Mouse (Mus musculus) fat pad, adult 2 months (tissue): ENCODE data around the gene Gm20388.
"Not testable (repeated sequence)": the region's sequence is repeated elsewhere in the genome, so short reads cannot be mapped to it uniquely, and the experiment has no call there.

Experiments
- DNase-seq: peaks from one replicate; pipeline ENCODE4 v3.0.0-alpha.2; 2011; ENCODE audit warnings: low read depth, low spot score; ENCODE audit errors: extremely low read depth

Gm20388 gene

GRCm38 (mm10) chr8:123791101-123791844 is 3880.6 kb downstream of the Gm20388 start:
- DNase-seq, result no peak

- DNase-seq, result no peak
These were observed 3881.2 kb downstream of the Gm20388 start for GRCm38 (mm10) chr8:123791845-123792225.

- DNase-seq, result no peak
These were observed 3883.3 kb downstream of the Gm20388 start for GRCm38 (mm10) chr8:123793900-123794299.

GRCm38 (mm10) chr8:123794766-123795165 is 3884.1 kb downstream of the Gm20388 start:
- DNase-seq, result no peak

GRCm38 (mm10) chr8:123796758-123797157 is 3886.1 kb downstream of the Gm20388 start:
- no peak for DNase-seq

- no peak for DNase-seq
These were observed 3887.3 kb downstream of the Gm20388 start for GRCm38 (mm10) chr8:123797928-123798327.

- DNase-seq, result no peak
These were observed 3888.8 kb downstream of the Gm20388 start for GRCm38 (mm10) chr8:123799434-123799833.

GRCm38 (mm10) chr8:123799885-123800284 is 3889.2 kb downstream of the Gm20388 start:
- no peak for DNase-seq

- no peak for DNase-seq
These were observed 3890.2 kb downstream of the Gm20388 start for GRCm38 (mm10) chr8:123800867-123801266.

- no peak for DNase-seq
These were observed 3890.9 kb downstream of the Gm20388 start for GRCm38 (mm10) chr8:123801538-123801937.

GRCm38 (mm10) chr8:123803639-123804038 is 3893.0 kb downstream of the Gm20388 start:
- no peak for DNase-seq

- no peak for DNase-seq
These were observed 3893.9 kb downstream of the Gm20388 start for GRCm38 (mm10) chr8:123804586-123804985.

GRCm38 (mm10) chr8:123805209-123805717 is 3894.6 kb downstream of the Gm20388 start:
- DNase-seq, result no peak

- DNase-seq, result no peak
These were observed 3895.2 kb downstream of the Gm20388 start, which contains the start of gene Rab4a for GRCm38 (mm10) chr8:123805718-123806373. Gene Rab4a, plus strand, starts transcription at chr8:123805985.

- no peak for DNase-seq
These were observed 3895.8 kb downstream of the Gm20388 start for GRCm38 (mm10) chr8:123806374-123806935.

- DNase-seq, result no peak
These were observed 3896.4 kb downstream of the Gm20388 start for GRCm38 (mm10) chr8:123807024-123807431.

GRCm38 (mm10) chr8:123807852-123808573 is 3897.4 kb downstream of the Gm20388 start:
- no peak for DNase-seq

- DNase-seq, result no peak
These were observed 3898.0 kb downstream of the Gm20388 start for GRCm38 (mm10) chr8:123808671-123809070.

- not testable (repeated sequence) for DNase-seq
These were observed 3898.7 kb downstream of the Gm20388 start for GRCm38 (mm10) chr8:123809342-123809741.

GRCm38 (mm10) chr8:123812227-123812626 is 3901.6 kb downstream of the Gm20388 start:
- DNase-seq, result no peak
